Mouse (Mus musculus) CD4-positive, CD25-positive, alpha-beta regulatory T cell, adult 9 weeks (primary cell): ENCODE results near the gene Capn11. TPM values are rescaled to one million over a fixed set of nuclear protein-coding genes. Genes with fewer than 3 reads are reported as not detected.

Source experiments
- polyA plus RNA-seq: library from polyadenylated mRNA; unstranded; fragments of 100-300 nt; shearing (Covaris generic); gene quantifications from one replicate; pipeline ENCODE4 v1.2.1, GENCODE M21; 2017

Capn11 gene
- polyA plus RNA-seq = 2.2 TPM

DNA sequence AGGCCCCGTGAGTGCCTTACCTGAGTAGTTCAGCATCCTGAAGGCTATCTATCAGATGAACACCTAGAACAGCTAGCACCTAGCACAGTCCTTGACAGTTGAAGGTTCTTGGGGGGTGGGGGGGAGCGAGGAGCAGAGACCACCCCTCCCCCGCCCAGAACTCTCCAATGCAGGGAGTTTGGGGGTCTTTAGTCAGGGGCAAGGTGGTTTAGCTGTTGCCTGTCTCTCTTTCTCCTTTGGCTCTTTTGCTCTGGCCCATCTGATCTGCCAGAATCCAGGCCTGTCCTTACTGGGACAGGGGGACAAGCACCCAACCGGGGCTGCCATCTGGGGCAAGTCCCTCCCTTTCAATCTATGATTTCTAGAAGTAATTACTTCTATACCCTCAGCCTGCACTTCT lies at the start of gene Capn11:
Capn11 (minus strand) TSS at position 101 of the 400 bp plus-strand sequence.

DNA sequence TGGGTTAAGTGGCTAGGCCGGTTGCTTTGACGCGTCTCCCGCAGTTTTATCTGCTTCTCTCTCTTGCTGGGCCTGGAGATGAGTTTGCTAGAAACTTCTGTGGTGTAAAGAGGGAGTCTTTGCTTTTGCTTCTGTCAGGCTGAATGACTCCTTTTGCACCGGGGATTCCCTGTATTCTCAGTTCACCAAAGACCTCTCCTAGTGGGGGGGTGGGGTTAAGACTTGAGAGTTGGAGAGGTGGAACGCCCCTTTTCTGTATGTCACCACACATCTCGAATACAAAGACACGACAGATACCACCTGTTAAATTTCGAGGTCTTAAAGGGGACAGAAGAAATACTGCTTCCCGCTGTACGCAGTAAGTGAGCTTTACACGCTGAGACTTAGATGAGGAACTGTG lies 27.6 kb upstream of the Capn11 start, which contains the start of gene Tmem63b:
Tmem63b (minus strand) TSS at position 190 of the 400 bp plus-strand sequence.

DNA sequence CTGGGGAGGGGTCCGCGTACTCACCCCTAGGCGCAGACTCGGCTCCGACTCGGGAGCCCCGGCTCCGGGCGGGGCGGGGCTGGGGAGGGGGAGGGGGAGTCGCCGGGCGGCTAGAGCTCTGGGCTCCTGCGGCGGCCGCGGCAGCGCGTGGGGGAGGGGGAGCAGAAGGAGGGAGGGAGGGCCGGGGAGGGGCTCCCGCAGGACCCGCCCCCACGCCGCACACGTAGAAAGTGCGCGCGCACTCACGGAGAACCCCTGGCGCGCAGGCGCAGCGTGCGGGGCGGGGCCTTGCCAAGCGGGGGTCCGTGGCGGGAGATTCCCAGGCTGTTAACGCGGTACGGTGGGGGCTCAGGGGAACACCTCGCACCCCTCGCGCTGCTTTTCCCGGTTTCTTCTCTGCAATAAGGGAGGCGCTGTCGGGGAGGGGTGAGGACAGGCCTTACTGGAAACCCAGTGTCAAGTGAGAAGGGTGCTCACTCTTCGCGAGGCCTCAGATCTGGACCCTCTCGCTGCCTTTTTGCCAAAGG lies 27.0 kb upstream of the Capn11 start, which contains the start of gene Mrpl14:
Mrpl14 (plus strand) TSS at position 230 of the 527 bp plus-strand sequence.

DNA sequence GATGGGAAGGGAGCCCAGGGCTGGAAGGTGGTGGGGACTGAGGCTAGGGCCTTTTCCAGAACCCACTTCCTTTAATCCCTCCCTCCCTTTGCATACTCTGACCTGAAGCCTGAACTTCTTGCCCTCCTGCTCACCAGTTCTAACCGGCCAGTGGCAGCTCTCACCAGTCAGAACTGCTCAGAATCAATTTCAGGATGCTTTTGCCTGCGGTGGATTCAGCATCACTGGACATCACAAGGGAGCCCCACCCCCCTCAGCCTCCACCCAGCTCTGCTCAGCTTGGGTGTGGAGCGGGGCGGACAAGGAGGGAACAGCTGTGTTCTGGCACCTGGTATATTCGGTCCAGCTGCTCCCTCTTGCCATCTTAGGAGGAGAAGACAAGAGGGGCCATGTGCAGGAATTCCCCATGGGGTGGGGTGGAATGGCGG lies 57.2 kb downstream of the Capn11 start, which contains the start of gene Mymx:
Mymx (minus strand) TSS at position 226 of the 428 bp plus-strand sequence.

DNA sequence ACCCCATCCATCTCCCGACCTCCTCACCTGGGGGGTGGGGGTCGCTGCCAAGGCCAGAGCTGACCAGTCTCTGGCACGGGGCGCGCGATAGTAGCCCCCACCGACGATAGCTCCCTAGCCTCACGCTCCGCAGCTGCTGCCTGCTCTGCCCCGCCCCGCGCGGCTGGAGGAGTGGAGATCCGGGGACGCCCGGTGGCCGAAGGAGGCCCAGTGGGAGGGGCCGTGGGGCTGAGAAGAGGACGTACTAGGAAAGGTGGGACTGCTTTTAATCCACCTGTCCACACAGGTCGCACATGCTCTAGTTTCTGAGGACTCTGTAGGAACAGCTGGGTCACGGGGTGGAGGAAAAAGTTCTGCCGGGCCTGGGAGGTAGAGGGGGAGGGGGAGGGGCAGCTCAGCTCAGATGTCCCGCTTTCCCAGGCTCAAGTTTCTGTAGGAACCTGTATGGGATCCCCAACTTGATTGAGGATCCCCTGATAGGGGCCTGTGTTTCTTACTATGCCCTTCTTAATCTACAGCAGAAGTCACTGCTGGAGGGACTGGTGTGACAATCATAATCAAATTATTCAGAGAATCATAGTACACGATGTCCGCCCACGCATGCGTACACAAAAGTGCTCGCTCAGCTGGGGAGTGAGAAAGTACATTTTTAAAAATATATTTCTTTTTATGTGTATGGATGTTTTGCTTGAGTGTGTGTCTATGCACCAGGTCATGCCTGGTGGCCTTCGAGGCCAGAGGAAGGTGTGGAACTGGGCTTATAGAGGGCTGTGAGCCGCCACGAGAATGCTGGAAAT lies 59.5 kb downstream of the Capn11 start, which contains the start of gene Slc29a1:
Slc29a1 (minus strand) TSS at position 161 of the 797 bp plus-strand sequence.

Other genes with a start within 250 kb of the Capn11 start
- 97.2 TPM for gene Cdc5l, start 225.6 kb downstream of the Capn11 start, polyA plus RNA-seq
- gene Spats1, start 183.9 kb downstream of the Capn11 start, polyA plus RNA-seq = 0.58 TPM
- 9.1 TPM for gene Aars2, start 152.5 kb downstream of the Capn11 start, polyA plus RNA-seq
- not detected for gene Tcte1, start 135.9 kb downstream of the Capn11 start, polyA plus RNA-seq
- 0.05 TPM for gene Tmem151b, start 109.6 kb downstream of the Capn11 start, polyA plus RNA-seq
- gene Nfkbie, start 103.6 kb downstream of the Capn11 start, polyA plus RNA-seq = 83.8 TPM
- 91.4 TPM for gene Slc35b2, start 95.5 kb downstream of the Capn11 start, polyA plus RNA-seq
- gene Hsp90ab1, start 86.1 kb downstream of the Capn11 start, polyA plus RNA-seq = 820 TPM
- 150 TPM for gene Slc29a1, start 59.7 kb downstream of the Capn11 start, polyA plus RNA-seq
- not detected for gene Mymx, start 57.2 kb downstream of the Capn11 start, polyA plus RNA-seq
- 99.8 TPM for gene Mrpl14, start 27.0 kb upstream of the Capn11 start, polyA plus RNA-seq
- 12.0 TPM for gene Tmem63b, start 27.6 kb upstream of the Capn11 start, polyA plus RNA-seq
- not detected for gene 1600014C23Rik, start 74.5 kb upstream of the Capn11 start, polyA plus RNA-seq